Mouse (Mus musculus) kidney, adult 2 months (tissue): ENCODE measurements around the gene Fanca. TPM values are rescaled to one million over a fixed set of nuclear protein-coding genes. Genes with fewer than 3 reads are reported as not detected.

Source experiments
- DNase-seq: peaks from one replicate; pipeline ENCODE4 v3.0.0; 2021
- H3K27ac ChIP-seq: fragments of 200-500 bp; 2 replicates; pipeline ENCODE4 v1.5.1; 2012; ENCODE audit warnings: low read depth, low read length, control low read depth, inconsistent platforms; ENCODE audit not compliant: insufficient read depth
- H3K27me3 ChIP-seq: fragments of 200-500 bp; replicated peaks from 2 replicates; pipeline ENCODE4 v1.6.1; 2012; ENCODE audit warnings: mild to moderate bottlenecking, moderate library complexity, low read length, inconsistent platforms; ENCODE audit not compliant: control insufficient read depth, insufficient read depth
- H3K36me3 ChIP-seq: fragments of 200-500 bp; 2 replicates; pipeline ENCODE4 v1.6.1; 2012; ENCODE audit warnings: mild to moderate bottlenecking, moderate library complexity, low read length, inconsistent platforms; ENCODE audit not compliant: control insufficient read depth, insufficient read depth
- H3K4me1 ChIP-seq: fragments of 200-500 bp; 2 replicates; pipeline ENCODE4 v1.6.1; 2011; ENCODE audit warnings: low read length; ENCODE audit not compliant: control insufficient read depth, insufficient read depth
- H3K4me3 ChIP-seq: fragments of 200-500 bp; 2 replicates; pipeline ENCODE4 v1.5.1; 2011; ENCODE audit warnings: mild to moderate bottlenecking, low read depth, low read length, control low read depth; ENCODE audit not compliant: insufficient read depth
- CTCF ChIP-seq: fragments of 200-500 bp; conservative IDR thresholded peaks from 2 replicates; pipeline ENCODE4 v1.5.1; 2011; ENCODE audit warnings: low read depth, mild to moderate bottlenecking, control low read depth, low read length, moderate library complexity, mixed read lengths; ENCODE audit not compliant: insufficient read depth, insufficient read length
- POLR2A ChIP-seq: fragments of 200-500 bp; IDR thresholded peaks from one replicate; pipeline ENCODE4 v1.6.1; 2011; ENCODE audit warnings: low read depth, low read length, control low read depth
- WGBS: fragments of 180-500 bp; shearing (Covaris S2); methylation state at CpG from one replicate; pipeline ENCODE4 v1.1.7; 2018; 5-methylcytosine and 5-hydroxymethylcytosine counted together
- polyA plus RNA-seq: library from polyadenylated mRNA; depleted of rRNA; stranded (reverse); fragments of >200 nt; gene quantifications from 2 replicates; pipeline ENCODE4 v1.2.3, GENCODE M21; 2012

Gene Fanca
- polyA plus RNA-seq, 1 experiment, result 15.9 TPM

DNA sequence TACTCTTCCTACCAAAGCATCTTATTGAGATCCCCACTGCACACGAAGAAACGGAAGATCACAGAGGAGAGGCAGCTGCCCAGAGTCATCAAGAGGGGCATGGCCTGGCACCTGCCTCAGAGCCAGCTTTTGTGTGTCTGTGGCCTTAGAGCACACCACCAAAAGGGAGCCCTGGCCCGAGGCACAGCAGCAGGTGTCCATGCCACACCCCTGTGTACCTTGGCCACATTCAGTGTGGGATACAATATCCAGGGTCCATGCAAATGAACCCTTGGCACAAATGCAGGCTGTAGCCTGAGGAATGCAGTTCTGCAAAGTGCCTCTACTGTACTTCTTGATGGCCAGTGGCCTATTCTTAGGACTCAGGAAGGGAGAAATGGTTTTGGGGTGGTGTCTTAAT, 19.1 kb upstream of the Fanca start:
- no peaks in the 10 kb centered on the region for H3K4me1 ChIP-seq
- no peaks in the 10 kb centered on the region for H3K36me3 ChIP-seq
- no peak for TF ChIP-seq POLR2A
- no peak for TF ChIP-seq CTCF
- H3K27me3 ChIP-seq, result no peaks in the 10 kb centered on the region
- no peak overlapping the region for H3K27ac ChIP-seq
- H3K4me3 ChIP-seq, result no peak overlapping the region
- 63% methylated on average over 3 of the region's 3 CpGs for WGBS
- DNase-seq, result peak; percentile 61

- peak; percentile 49 for DNase-seq
- Histone ChIP-seq H3K27ac (no peak overlapping the region), H3K4me3 (no peak overlapping the region), H3K36me3 (no peaks in the 10 kb centered on the region), H3K27me3 (no peaks in the 10 kb centered on the region), H3K4me1 (no peaks in the 10 kb centered on the region)
- TF ChIP-seq CTCF, result no peak
- no peak for TF ChIP-seq POLR2A
- WGBS, result 21% methylated on average over 1 of the region's 1 CpGs
Measured at GRCm38 (mm10) chr8:123334467-123334866, 16.1 kb upstream of the Fanca start.

DNA sequence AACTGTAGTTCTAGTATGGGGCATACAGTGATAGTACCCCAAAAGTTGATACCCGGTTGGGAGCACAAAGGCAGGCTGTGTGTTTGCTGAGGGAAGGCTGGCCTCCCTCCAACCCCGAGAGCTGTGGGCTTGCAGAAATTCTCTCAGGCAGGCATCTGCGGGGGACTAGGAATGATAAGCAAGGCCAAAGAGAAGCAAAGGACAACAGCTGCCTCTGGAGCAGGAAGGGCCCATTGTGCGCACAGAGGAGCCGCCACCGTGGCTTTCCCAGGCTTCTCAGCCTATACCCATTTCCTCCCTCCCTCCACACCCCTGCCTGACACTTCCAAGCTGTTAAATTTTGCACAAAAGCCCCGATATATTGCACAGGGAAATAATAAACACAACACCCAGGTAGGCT, 15.5 kb upstream of the Fanca start:
- no peaks in the 10 kb centered on the region for H3K27me3 ChIP-seq
- 0 out of 2 replicates have a peak overlapping the region, but pooled peaks have one; percentile 5 for H3K27ac ChIP-seq
- no peak for DNase-seq
- H3K36me3 ChIP-seq, result no peaks in the 10 kb centered on the region
- 24% methylated on average over 7 of the region's 7 CpGs for WGBS
- H3K4me3 ChIP-seq, result no peak overlapping the region
- no peak for TF ChIP-seq CTCF
- no peak for TF ChIP-seq POLR2A
- H3K4me1 ChIP-seq, result no peaks in the 10 kb centered on the region

GRCm38 (mm10) chr8:123333091-123333587, 14.8 kb upstream of the Fanca start:
- 13% methylated on average over 19 of the region's 21 CpGs for WGBS
- no peak for TF ChIP-seq CTCF
- no peak for TF ChIP-seq POLR2A
- peak overlapping the region; percentile 49 for H3K4me3 ChIP-seq

DNA sequence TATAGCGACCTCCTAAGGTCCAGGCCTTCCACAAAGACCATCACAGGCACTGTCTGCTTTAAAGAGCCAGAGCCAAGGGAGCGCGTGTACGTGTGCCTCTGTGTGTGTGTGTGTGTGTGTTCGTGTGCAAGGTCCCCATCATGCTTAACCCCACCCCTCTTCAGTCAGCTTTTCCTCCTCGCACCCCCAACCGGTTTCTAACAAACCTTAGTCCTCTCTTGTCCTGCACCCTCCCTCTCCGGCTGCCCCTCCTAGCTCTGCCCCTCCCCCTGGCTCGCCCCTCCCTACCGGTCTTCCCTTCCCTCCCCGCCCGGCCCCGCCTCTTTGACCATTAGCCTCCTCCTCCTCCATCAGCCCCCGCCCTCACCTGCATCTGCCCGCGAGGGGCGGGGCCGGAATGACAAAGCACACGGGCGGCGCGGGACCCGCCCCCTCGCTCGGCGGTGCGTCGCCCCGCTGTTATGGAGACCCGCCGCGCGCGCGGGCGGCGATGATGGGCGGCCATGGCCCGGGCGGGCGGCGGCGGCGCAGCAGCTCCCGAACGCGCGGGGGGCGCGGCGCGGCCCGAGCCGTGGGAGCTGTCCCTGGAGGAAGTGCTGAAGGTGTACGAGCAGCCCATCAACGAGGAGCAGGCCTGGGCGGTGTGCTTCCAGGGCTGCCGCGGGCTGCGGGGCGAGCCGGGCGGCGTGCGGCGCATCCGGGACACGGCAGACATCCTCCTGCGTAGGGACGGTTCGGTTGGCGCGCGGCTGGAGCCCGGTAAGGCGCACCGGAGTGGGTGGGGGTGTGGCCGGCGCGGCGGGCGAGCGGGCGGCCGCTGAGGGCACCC, 14.1 kb upstream of the Fanca start, which contains the start of gene Spire2:
TSS of gene Spire2 (plus strand) at position 452 of the 829 bp plus-strand sequence.
- no peaks in the 10 kb centered on the region for H3K36me3 ChIP-seq
- no peak for TF ChIP-seq POLR2A
- no peak for TF ChIP-seq CTCF
- WGBS, result 2% methylated on average over 84 of the region's 85 CpGs
- DNase-seq, result peak; percentile 84
- H3K27me3 ChIP-seq, result no peaks in the 10 kb centered on the region
- H3K4me3 ChIP-seq, result peak within 1 kb of the TSS; percentile 49
- no peaks in the 10 kb centered on the region for H3K4me1 ChIP-seq
- H3K27ac ChIP-seq, result peak within 1 kb of the TSS; percentile 24; the same call in 1 of the 2 replicates

More at GRCm38 (mm10) chr8:123333091-123333587, 14.8 kb upstream of the Fanca start:
- no peak for DNase-seq
- no peaks in the 10 kb centered on the region for H3K36me3 ChIP-seq
- H3K27ac ChIP-seq, result peak overlapping the region; percentile 24; the same call in 1 of the 2 replicates
- no peaks in the 10 kb centered on the region for H3K27me3 ChIP-seq
- H3K4me1 ChIP-seq, result no peaks in the 10 kb centered on the region

GRCm38 (mm10) chr8:123331810-123332209, 13.4 kb upstream of the Fanca start:
- TF ChIP-seq CTCF (no peak), POLR2A (no peak)
- no peaks in the 10 kb centered on the region for H3K4me1 ChIP-seq
- no peak overlapping the region for H3K4me3 ChIP-seq
- no peaks in the 10 kb centered on the region for H3K36me3 ChIP-seq
- H3K27ac ChIP-seq, result no peak overlapping the region
- 37% methylated on average over 8 of the region's 8 CpGs for WGBS
- DNase-seq, result no peak
- H3K27me3 ChIP-seq, result no peaks in the 10 kb centered on the region

- WGBS, result 67% methylated on average over 2 of the region's 2 CpGs
- H3K36me3 ChIP-seq, result no peaks in the 10 kb centered on the region
- no peak overlapping the region for H3K27ac ChIP-seq
Measured at GRCm38 (mm10) chr8:123331301-123331700, 12.9 kb upstream of the Fanca start.

More at GRCm38 (mm10) chr8:123331301-123331700, 12.9 kb upstream of the Fanca start:
- Histone ChIP-seq H3K4me1 (no peaks in the 10 kb centered on the region), H3K4me3 (no peak overlapping the region), H3K27me3 (no peaks in the 10 kb centered on the region)
- TF ChIP-seq POLR2A, result no peak
- TF ChIP-seq CTCF, result no peak
- no peak for DNase-seq
